In genomic region chr6:113306986-113307349, GRCm38 (mm10) we compare ENCODE assay signal across 8 mouse cellular contexts. TPM values are rescaled to one million over a fixed set of nuclear protein-coding genes. Genes with fewer than 3 reads are reported as not detected.
A peak's percentile ranks its signal among the peaks of the same experiment; 100 is the strongest.
DNase-seq lines count a peak whose midpoint lies in the region; ATAC-seq lines count a peak whose summit lies in the region.

Gene Brpf1, plus strand, starts transcription at chr6:113307137.

- WGBS in kidney, embryonic 16.5 days, result 0% methylated on average over 31 of the region's 32 CpGs
- under 1% methylated on average over 32 of the region's 32 CpGs for WGBS in forebrain, embryonic 13.5 days
- 0% methylated on average over 32 of the region's 32 CpGs for WGBS in macrophage (ENCODE audit: missing documents)

- H3K36me3 ChIP-seq in kidney, embryonic 16.5 days (ENCODE audit: insufficient read depth, low read length), result peaks cover 14% of the 10 kb centered on the region; the same call in 1 of the 2 replicates
- peaks cover 19% of the 10 kb centered on the region for H3K36me3 ChIP-seq in forebrain, embryonic 13.5 days (ENCODE audit: poor library complexity, severe bottlenecking)
- peaks cover 15% of the 10 kb centered on the region for H3K36me3 ChIP-seq in macrophage (ENCODE audit: inconsistent target)

- H3K4me2 ChIP-seq in kidney, embryonic 16.5 days (replicated peaks; ENCODE audit: low read depth, low read length), result peak within 1 kb of the TSS; percentile 88
- H3K4me2 ChIP-seq in forebrain, embryonic 13.5 days, result peak within 1 kb of the TSS; percentile 100

- H3K4me1 ChIP-seq in kidney, embryonic 16.5 days (ENCODE audit: insufficient read depth, low read length), result peaks cover 25% of the 10 kb centered on the region
- H3K4me1 ChIP-seq in forebrain, embryonic 13.5 days, result peaks cover 25% of the 10 kb centered on the region

- H3K9me3 ChIP-seq in kidney, embryonic 16.5 days (ENCODE audit: low read length), result no peaks in the 10 kb centered on the region
- H3K9me3 ChIP-seq in forebrain, embryonic 13.5 days (replicated peaks), result no peaks in the 10 kb centered on the region

- H3K9ac ChIP-seq in kidney, embryonic 16.5 days (replicated peaks; ENCODE audit: low read length), result peak within 1 kb of the TSS; percentile 92
- peak within 1 kb of the TSS; percentile 96 for H3K9ac ChIP-seq in forebrain, embryonic 13.5 days

- peak within 1 kb of the TSS; percentile 99 for H3K27ac ChIP-seq in kidney, embryonic 16.5 days (ENCODE audit: low read length)
- H3K27ac ChIP-seq in forebrain, embryonic 13.5 days, result peak within 1 kb of the TSS; percentile 98
- peak within 1 kb of the TSS; percentile 97 for H3K27ac ChIP-seq in macrophage

- peak; percentile 39 for ATAC-seq in kidney, embryonic 16.5 days (ENCODE audit: low FRiP score, low TSS enrichment)
- ATAC-seq in forebrain, embryonic 13.5 days, result peak; percentile 69

- no peaks in the 10 kb centered on the region for H3K27me3 ChIP-seq in kidney, embryonic 16.5 days (ENCODE audit: insufficient read depth, low read length)
- H3K27me3 ChIP-seq in forebrain, embryonic 13.5 days, result no peaks in the 10 kb centered on the region

- DNase-seq in kidney, postnatal 4 days, result no peak
- DNase-seq in adrenal gland, adult 2 months, result no peak
- DNase-seq in hindlimb bud, embryonic 11.5 days (ENCODE audit: extremely low spot score, low read depth, low spot score), result peak; percentile 67
- DNase-seq in cerebellum, postnatal 14 days, result no peak
- DNase-seq in retina, embryonic 14.5 days (ENCODE audit: low spot score), result no peak

- H3K4me3 ChIP-seq in kidney, embryonic 16.5 days (ENCODE audit: low read length), result peak within 1 kb of the TSS; percentile 64
- peak within 1 kb of the TSS; percentile 97 for H3K4me3 ChIP-seq in forebrain, embryonic 13.5 days
- peak within 1 kb of the TSS; percentile 70 for H3K4me3 ChIP-seq in macrophage (ENCODE audit: inconsistent target)

- H3K79me2 ChIP-seq in macrophage (ENCODE audit: inconsistent target), result peaks cover 43% of the 10 kb centered on the region

RNA-seq across cellular contexts. Expression of gene Brpf1, which starts in this region (rescaled TPM):
- 19.0 and 22.1 TPM in 2 replicates for polyA plus RNA-seq in kidney, embryonic 16.5 days (2015; fragmentation: Nextera tagmentation; extraction: Ambion mirVana)
- total RNA-seq in adrenal gland, adult 2 months (2021), result 10 to 100 TPM; 23.8 to 24.2 TPM
- polyA plus RNA-seq in adrenal gland, adult 2 months (2012; rRNA removed), result 14.3 and 15.1 TPM in 2 replicates
- polyA plus RNA-seq in forebrain, embryonic 13.5 days (2015; fragmentation: Nextera tagmentation; extraction: Ambion mirVana), result 20.0 and 21.5 TPM in 2 replicates
- 100 to 1,000 TPM in 25 of 26 experiments, 10 to 100 TPM in 1; 91.5 to 212 (median 144) TPM for total RNA-seq in macrophage (2018; cell fraction: chromatin; rRNA removed)
- 10 to 100 TPM; 20.1 to 41.2 (median 30.0) TPM for total RNA-seq in macrophage (2018; cell fraction: cytosol; rRNA removed)
- total RNA-seq in macrophage (2018; cell fraction: nucleus; rRNA removed), result 100 to 1,000 TPM in 15 of 26 experiments, 10 to 100 TPM in 11; 73.9 to 156 (median 103) TPM
- 24.0 to 33.8 TPM (median 28.7 TPM) in 3 replicates for polyA plus RNA-seq in macrophage (2018)
